Mouse (Mus musculus) CD4-positive naive resting alpha-beta T cell, adult 76 days (primary cell): Measurements from ENCODE around the gene Mrgprb2. TPM values are rescaled to one million over a fixed set of nuclear protein-coding genes. Genes with fewer than 3 reads are reported as not detected.

Experiments used
- total RNA-seq: library from RNA; stranded (reverse); gene quantifications from one replicate; pipeline ENCODE4 v1.2.4, GENCODE M21; 2023

The Mrgprb2 gene
- not detected for total RNA-seq

DNA sequence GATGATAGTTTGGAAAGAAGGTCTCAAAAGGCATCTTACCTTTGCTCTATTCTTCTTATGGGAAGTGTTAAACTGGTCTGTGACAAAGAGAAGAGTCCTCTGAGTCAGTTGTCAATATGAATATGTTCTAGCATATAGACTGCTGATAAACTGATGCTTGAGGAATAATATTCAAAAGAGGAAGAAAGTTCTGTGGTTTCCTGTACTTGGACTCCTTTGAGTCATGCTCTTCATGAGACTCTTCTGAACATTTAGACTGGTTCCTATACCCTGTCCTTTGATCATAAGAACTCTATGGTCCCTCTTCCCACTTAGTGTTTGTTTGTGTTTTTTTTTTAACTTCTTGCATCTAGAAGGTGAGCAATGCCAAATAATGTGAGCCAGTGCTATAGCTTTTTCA lies at the start of gene Mrgprb2:
Gene Mrgprb2, minus strand, starts transcription at position 101 of the 400 bp plus-strand sequence.

Other genes starting within 250 kb of the Mrgprb2 start
- not detected for gene Mrgprb8, start 169.6 kb downstream of the Mrgprb2 start, total RNA-seq
- not detected for gene Mrgprb1, start 101.7 kb downstream of the Mrgprb2 start, total RNA-seq
- not detected for gene Mrgprx2, start 58.8 kb downstream of the Mrgprb2 start, total RNA-seq
- not detected for gene Mrgprb3, start 85.7 kb upstream of the Mrgprb2 start, total RNA-seq
- 27.6 TPM for gene Zdhhc13, start 230.9 kb upstream of the Mrgprb2 start, total RNA-seq